ENCODE assay signal across 8 mouse cellular contexts in the genomic region with DNA sequence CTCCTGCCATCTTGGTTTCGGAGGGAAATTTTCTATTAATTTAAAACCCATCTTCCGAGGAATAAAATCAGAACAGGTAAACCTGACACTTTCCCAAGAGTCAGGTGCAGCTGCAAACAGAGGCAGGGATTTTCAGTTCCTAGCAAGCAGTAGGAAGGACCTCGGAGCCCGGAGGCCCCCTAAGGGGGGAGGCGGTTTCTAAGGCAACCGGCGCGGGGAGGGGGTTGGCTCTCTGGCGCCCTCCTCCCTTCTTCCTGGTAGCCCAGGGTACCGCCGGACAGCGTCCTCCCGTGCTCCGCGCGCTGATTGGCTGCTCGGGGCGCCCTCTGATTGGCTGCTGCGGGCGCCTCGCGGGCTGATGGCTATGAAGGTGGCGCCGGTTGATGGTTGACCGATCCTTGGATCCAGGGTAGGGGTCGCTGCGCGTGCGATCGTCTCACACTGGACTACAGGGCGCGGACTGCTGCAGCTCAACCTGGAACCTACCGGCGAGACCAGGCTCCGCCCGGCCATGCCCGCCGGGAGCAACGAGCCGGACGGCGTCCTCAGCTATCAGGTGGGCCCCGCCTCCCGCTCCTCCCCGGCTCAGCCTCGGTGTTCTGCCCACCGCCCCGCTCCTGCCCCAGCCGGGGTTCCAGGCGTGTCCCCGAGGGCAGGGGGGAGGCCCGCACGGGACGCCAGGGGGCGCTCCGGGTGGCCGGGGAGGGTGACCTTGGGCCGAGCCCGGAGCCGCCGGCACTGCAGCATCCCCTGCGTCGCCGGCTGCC. TPM values are rescaled to one million over a fixed set of nuclear protein-coding genes. Genes with fewer than 3 reads are reported as not detected.
DNase-seq lines count a peak whose midpoint lies in the region; ATAC-seq and TF ChIP-seq lines count a peak whose summit lies in the region.

A gene (plus strand): TSS at position 329 of the 767 bp plus-strand sequence.

- TF ChIP-seq POLR2A in brain, embryonic 14.5 days (IDR thresholded peaks at IDR 0.05; ENCODE audit: borderline replicate concordance, extremely low read depth, insufficient read depth, insufficient read length, poor library complexity, severe bottlenecking), result peak; percentile 47; the same call in 1 of the 2 replicates

- TF ChIP-seq CTCF in C2C12 (IDR thresholded peaks at IDR 0.05; ENCODE audit: control insufficient read depth, insufficient read depth, insufficient read length), result peak; percentile 98
- peak; percentile 81 for TF ChIP-seq CTCF in brain, embryonic 14.5 days (IDR thresholded peaks at IDR 0.05; ENCODE audit: borderline replicate concordance, extremely low read depth, insufficient read depth, insufficient read length)

- peaks cover 38% of the 10 kb centered on the region for H3K4me1 ChIP-seq in forebrain, embryonic 10.5 days
- H3K4me1 ChIP-seq in heart, embryonic 14.5 days (ENCODE audit: control insufficient read depth in 2 of 2, insufficient read depth in 2 of 2, low read length in 2 of 2), result peaks cover 3 to 5% of the 10 kb centered on the region in 2 experiments; a peak in 3 of 4 replicates
- H3K4me1 ChIP-seq in liver, embryonic 13.5 days (replicated peaks), result peaks cover 29% of the 10 kb centered on the region
- peaks cover 4% of the 10 kb centered on the region; the same call in 1 of the 2 replicates for H3K4me1 ChIP-seq in stomach, embryonic 14.5 days (ENCODE audit: control insufficient read depth, insufficient read depth, low read length)

- peaks cover 8% of the 10 kb centered on the region for H3K36me3 ChIP-seq in C2C12 (ENCODE audit: control insufficient read depth, insufficient read depth)
- no peaks in the 10 kb centered on the region for H3K36me3 ChIP-seq in forebrain, embryonic 10.5 days (replicated peaks)
- no peaks in the 10 kb centered on the region for H3K36me3 ChIP-seq in heart, embryonic 14.5 days (ENCODE audit: control insufficient read depth, insufficient read depth, low read length)
- no peaks in the 10 kb centered on the region for H3K36me3 ChIP-seq in liver, embryonic 13.5 days
- H3K36me3 ChIP-seq in stomach, embryonic 14.5 days (ENCODE audit: control insufficient read depth, insufficient read depth, low read length), result no peaks in the 10 kb centered on the region

- peak within 1 kb of the TSS; percentile 76 for H3ac ChIP-seq in C2C12 (ENCODE audit: control insufficient read depth, insufficient read length, low read depth)

- H3K79me3 ChIP-seq in C2C12 (ENCODE audit: low read depth), result peaks cover 2% of the 10 kb centered on the region

- peak within 1 kb of the TSS; percentile 90 for H3K27ac ChIP-seq in forebrain, embryonic 10.5 days
- H3K27ac ChIP-seq in heart, embryonic 14.5 days (replicated peaks in 1 of 2; ENCODE audit: control insufficient read depth in 1 of 2, insufficient read depth in 1 of 2, low read depth in 2 of 2, low read length in 2 of 2), result no peak within 1 kb of the TSS
- no peak within 1 kb of the TSS for H3K27ac ChIP-seq in liver, embryonic 13.5 days
- peak within 1 kb of the TSS; percentile 56; the same call in 1 of the 2 replicates for H3K27ac ChIP-seq in stomach, embryonic 14.5 days (ENCODE audit: low read length)

- H3K4me3 ChIP-seq in C2C12 (ENCODE audit: insufficient read depth, poor library complexity, severe bottlenecking), result peak within 1 kb of the TSS; percentile 44
- H3K4me3 ChIP-seq in forebrain, embryonic 10.5 days, result peak within 1 kb of the TSS; percentile 82
- H3K4me3 ChIP-seq in heart, embryonic 14.5 days (ENCODE audit: control insufficient read depth in 1 of 2, insufficient read depth in 1 of 2, low read depth in 1 of 2, low read length in 2 of 2), result peak within 1 kb of the TSS; percentile 57 to 70
- H3K4me3 ChIP-seq in liver, embryonic 13.5 days (replicated peaks), result peak within 1 kb of the TSS; percentile 61
- peak within 1 kb of the TSS; percentile 61 for H3K4me3 ChIP-seq in stomach, embryonic 14.5 days (ENCODE audit: low read depth, low read length)

- peak within 1 kb of the TSS; percentile 95 for H3K4me2 ChIP-seq in heart, embryonic 14.5 days (ENCODE audit: low read length)
- H3K4me2 ChIP-seq in liver, embryonic 13.5 days, result peak within 1 kb of the TSS; percentile 85
- H3K4me2 ChIP-seq in stomach, embryonic 14.5 days (replicated peaks; ENCODE audit: low read depth, low read length), result peak within 1 kb of the TSS; percentile 83

- peak within 1 kb of the TSS; percentile 31 for H3K9ac ChIP-seq in heart, embryonic 14.5 days (ENCODE audit: low read length)
- H3K9ac ChIP-seq in liver, embryonic 13.5 days, result peak within 1 kb of the TSS; percentile 43; the same call in 1 of the 2 replicates
- H3K9ac ChIP-seq in stomach, embryonic 14.5 days (replicated peaks; ENCODE audit: low read depth, low read length), result peak within 1 kb of the TSS; percentile 10; the same call in 1 of the 2 replicates

- peak; percentile 82 for ATAC-seq in heart, embryonic 14.5 days (ENCODE audit: insufficient number of reproducible peaks, insufficient read depth, low FRiP score, low read depth)
- ATAC-seq in liver, embryonic 13.5 days (ENCODE audit: low read depth), result peak; percentile 84
- peak; percentile 94 for ATAC-seq in stomach, embryonic 14.5 days (ENCODE audit: insufficient number of reproducible peaks, insufficient read depth, low FRiP score, low read depth)

- H3K79me2 ChIP-seq in C2C12 (ENCODE audit: control insufficient read depth, insufficient read depth), result peaks cover 19% of the 10 kb centered on the region

- no peaks in the 10 kb centered on the region for H3K9me3 ChIP-seq in forebrain, embryonic 10.5 days
- H3K9me3 ChIP-seq in heart, embryonic 14.5 days (ENCODE audit: control insufficient read depth, low read length), result no peaks in the 10 kb centered on the region
- H3K9me3 ChIP-seq in liver, embryonic 13.5 days (replicated peaks), result no peaks in the 10 kb centered on the region
- H3K9me3 ChIP-seq in stomach, embryonic 14.5 days (ENCODE audit: control insufficient read depth, low read depth, low read length), result no peaks in the 10 kb centered on the region

- H3K27me3 ChIP-seq in C2C12 (ENCODE audit: control insufficient read depth, insufficient read depth, insufficient read length), result no peaks in the 10 kb centered on the region
- H3K27me3 ChIP-seq in forebrain, embryonic 10.5 days (ENCODE audit: poor library complexity, severe bottlenecking), result peaks cover 15% of the 10 kb centered on the region
- H3K27me3 ChIP-seq in heart, embryonic 14.5 days (ENCODE audit: control insufficient read depth, insufficient read depth, low read length), result peaks cover 51% of the 10 kb centered on the region
- peaks cover 82% of the 10 kb centered on the region for H3K27me3 ChIP-seq in liver, embryonic 13.5 days
- H3K27me3 ChIP-seq in stomach, embryonic 14.5 days (ENCODE audit: control insufficient read depth, insufficient read depth, low read length), result no peaks in the 10 kb centered on the region

- DNase-seq in brain, embryonic 14.5 days (ENCODE audit: low read depth), result peak; percentile 98
- DNase-seq in forebrain, embryonic 10.5 days (ENCODE audit: extremely low spot score, low spot score), result peak; percentile 95
- peak; percentile 94 for DNase-seq in kidney, postnatal 14 days
- DNase-seq in liver, embryonic 13.5 days, result peak; percentile 61
- peak; percentile 73 to 86 for DNase-seq in natural killer cell, adult 2 months (ENCODE audit: low spot score in 2 of 2)

- under 1% methylated on average over 64 of the region's 64 CpGs for WGBS in forebrain, embryonic 10.5 days
- WGBS in heart, embryonic 14.5 days, result under 1% methylated on average over 59 of the region's 64 CpGs
- 1% methylated on average over 64 of the region's 64 CpGs for WGBS in liver, embryonic 13.5 days (ENCODE audit: insufficient replicate concordance)
- under 1% methylated on average over 64 of the region's 64 CpGs for WGBS in stomach, embryonic 14.5 days

TF ChIP-seq in C2C12, 6 proteins besides CTCF, POLR2A, EP300 and RAD21:
- TF ChIP-seq MAX (IDR thresholded peaks at IDR 0.05), result no peak
- no peak for TF ChIP-seq FOSL1 (IDR thresholded peaks at IDR 0.05; ENCODE audit: insufficient read depth, low read length, poor library complexity, severe bottlenecking)
- TF ChIP-seq CEBPB (IDR thresholded peaks at IDR 0.05; ENCODE audit: low read depth), result no peak
- TF ChIP-seq MYOG (IDR thresholded peaks at IDR 0.05; ENCODE audit: control insufficient read depth, extremely low read depth, insufficient read length), result no peak
- TF ChIP-seq MYOD1 (IDR thresholded peaks at IDR 0.05; ENCODE audit: control insufficient read depth, insufficient read length, low read depth), result no peak
- TF ChIP-seq USF1 (IDR thresholded peaks at IDR 0.05; ENCODE audit: low read depth), result no peak

RNA-seq across cellular contexts. Expression of the gene that starts here (rescaled TPM):
- polyA plus RNA-seq in C2C12 (2012; fragmentation: generic; extraction: Trizol), result 11.9 TPM
- polyA plus RNA-seq in brain, embryonic 14.5 days (2012; rRNA removed), result 23.8 and 31.3 TPM in 2 replicates
- polyA plus RNA-seq in forebrain, embryonic 10.5 days (2016; fragmentation: Nextera tagmentation; extraction: Ambion mirVana), result 10.1 and 10.8 TPM in 2 replicates
- 0.27 and 0.76 TPM in 2 replicates for polyA plus RNA-seq in heart, embryonic 14.5 days (2014; fragmentation: Nextera tagmentation; extraction: Ambion mirVana)
- 0.34 and 0.51 TPM in 2 replicates for polyA plus RNA-seq in liver, embryonic 13.5 days (2015; fragmentation: Nextera tagmentation; extraction: Ambion mirVana)
- 5.6 and 5.7 TPM in 2 replicates for polyA plus RNA-seq in stomach, embryonic 14.5 days (2014; fragmentation: Nextera tagmentation; extraction: Ambion mirVana)

Comparison
In these comparisons a context has a peak if more than half of its experiments do, and no peak if none do; other contexts are left out.
1. Peak in ATAC-seq, H3K4me3 ChIP-seq, H3K9ac ChIP-seq and H3K4me2 ChIP-seq in heart, embryonic 14.5 days; RNA of the gene not detected or under 1 TPM.
2. Peak in DNase-seq, ATAC-seq, H3K4me3 ChIP-seq, H3K9ac ChIP-seq and H3K4me2 ChIP-seq in liver, embryonic 13.5 days; RNA of the gene not detected or under 1 TPM.
3. H3K27ac ChIP-seq: peak in forebrain, embryonic 10.5 days (single experiment) and stomach, embryonic 14.5 days (single experiment); none in heart, embryonic 14.5 days (0 of 2) and liver, embryonic 13.5 days (single experiment).
4. Peak in every context shown above with its lines, with median percentiles within 50 percentile points of each other: H3K4me3 ChIP-seq, DNase-seq, ATAC-seq, H3K4me2 ChIP-seq and H3K9ac ChIP-seq.